Mouse (Mus musculus): ENCODE data around the gene Olfr62.

DNA sequence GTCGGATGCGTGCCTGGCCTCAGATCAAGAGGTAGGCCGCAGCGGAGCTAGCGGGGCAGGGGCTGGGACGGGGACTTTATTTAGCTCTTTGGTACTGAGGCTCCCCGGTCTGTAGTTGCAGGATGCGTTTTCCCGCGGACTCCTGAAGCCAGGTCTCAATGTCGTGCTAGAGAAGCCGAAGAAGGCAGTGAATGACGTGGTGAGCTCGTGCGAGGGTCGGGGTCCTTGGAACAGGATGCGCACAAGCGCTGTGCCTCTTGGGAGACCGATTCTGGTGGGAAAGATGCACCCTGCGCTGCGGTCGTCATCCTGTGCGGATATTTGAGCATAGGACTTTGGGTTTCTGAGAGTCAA is 37.8 kb upstream of the Olfr62 start:
- TF ChIP-seq CTCF (IDR thresholded peaks at IDR 0.05; ENCODE audit: low read depth) (no peak), EP300 (IDR thresholded peaks at IDR 0.05; ENCODE audit: low read depth) (no peak)
